Mouse (Mus musculus) erythroblast, embryonic 14.5 days (primary cell): ENCODE results near the gene Urm1. TPM values are rescaled to one million over a fixed set of nuclear protein-coding genes. Genes with fewer than 3 reads are reported as not detected.
A peak's percentile ranks its signal among the peaks of the same experiment; 100 is the strongest.
"Not testable (repeated sequence)": the region's sequence is repeated elsewhere in the genome, so short reads cannot be mapped to it uniquely, and the experiment has no call there.

Experiments
- H3K27me3 ChIP-seq: 2 replicates; pipeline ENCODE4 v1.6.1; 2012; ENCODE audit warnings: inconsistent platforms; ENCODE audit not compliant: control insufficient read depth
- H3K36me3 ChIP-seq: 2 replicates; pipeline ENCODE4 v1.6.1; 2012; ENCODE audit warnings: mild to moderate bottlenecking, inconsistent platforms; ENCODE audit not compliant: control insufficient read depth
- H3K4me1 ChIP-seq: 2 replicates; pipeline ENCODE4 v1.6.1; 2012; ENCODE audit warnings: inconsistent platforms; ENCODE audit not compliant: control insufficient read depth
- H3K4me3 ChIP-seq: replicated peaks from 2 replicates; pipeline ENCODE3; 2012; ENCODE audit warnings: moderate library complexity, mild to moderate bottlenecking, inconsistent platforms
- H3K9me3 ChIP-seq: 2 replicates; pipeline ENCODE4 v1.6.1; 2012; ENCODE audit warnings: low read length, inconsistent platforms, mixed read lengths; ENCODE audit not compliant: control insufficient read depth
- GATA1 ChIP-seq: IDR thresholded peaks from 2 replicates; pipeline ENCODE4 v1.6.1; 2012; ENCODE audit warnings: low read length, inconsistent platforms, mixed read lengths
- TAL1 ChIP-seq: IDR thresholded peaks from 3 replicates; pipeline ENCODE4 v1.6.1; 2012; ENCODE audit warnings: low read length, inconsistent platforms, mixed read lengths
- polyA plus RNA-seq: library from polyadenylated mRNA; stranded (reverse); fragments of >175 nt; gene quantifications from 2 replicates; pipeline ENCODE4 v1.2.3, GENCODE M21; 2012

Gene Urm1
- polyA plus RNA-seq, 1 experiment, result 5.1 TPM

DNA sequence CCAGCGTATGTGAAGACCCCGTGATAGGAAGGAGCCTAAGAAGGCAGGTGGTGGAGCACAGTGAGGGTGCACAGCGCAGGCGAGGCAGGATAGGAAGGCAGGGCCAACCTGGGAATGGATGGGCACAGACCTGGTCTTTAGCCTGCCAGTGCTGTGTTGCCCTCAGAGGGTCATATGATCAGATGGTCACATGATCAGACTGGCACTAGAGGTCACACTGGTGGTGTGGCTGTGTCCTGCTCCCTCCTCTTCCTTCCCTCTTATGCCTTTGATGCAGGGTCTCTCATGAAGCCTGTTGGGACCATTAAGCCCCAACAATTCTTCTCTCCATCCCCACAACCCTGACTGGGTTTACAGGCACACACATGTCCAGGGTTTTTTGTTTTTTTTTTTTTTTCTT lies 53.9 kb downstream of the Urm1 start:
- Histone ChIP-seq H3K4me1 (peaks cover 53% of the 10 kb centered on the region), H3K27me3 (no peaks in the 10 kb centered on the region), H3K36me3 (peaks cover 82% of the 10 kb centered on the region), H3K4me3 (no peak overlapping the region), H3K9me3 (no peaks in the 10 kb centered on the region)
- no peak for TF ChIP-seq GATA1
- TF ChIP-seq TAL1, result no peak

DNA sequence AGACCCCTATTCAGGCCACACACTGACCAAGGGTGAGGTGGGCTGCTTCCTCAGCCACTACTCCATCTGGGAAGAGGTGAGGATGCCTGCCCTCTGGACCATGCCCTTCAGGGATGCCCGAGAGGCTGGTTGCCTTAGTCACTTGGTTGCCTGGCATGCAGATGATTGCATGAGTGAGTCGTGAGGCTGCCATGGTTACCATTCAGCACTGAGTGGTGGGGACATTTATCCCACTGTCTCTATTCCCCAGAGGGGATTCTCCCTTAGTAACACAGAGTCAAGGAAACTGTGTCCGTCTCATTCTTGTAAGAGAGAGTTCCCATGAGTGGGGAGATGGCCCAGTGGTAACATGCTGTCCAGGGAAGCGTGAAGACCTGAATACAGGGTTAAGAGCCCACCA lies 58.2 kb downstream of the Urm1 start:
- Histone ChIP-seq H3K9me3 (peaks cover 13% of the 10 kb centered on the region), H3K4me3 (no peak overlapping the region), H3K27me3 (no peaks in the 10 kb centered on the region; the same call in 1 of the 2 replicates), H3K4me1 (peaks cover 11% of the 10 kb centered on the region), H3K36me3 (peaks cover 94% of the 10 kb centered on the region)
- TF ChIP-seq TAL1 (no peak), GATA1 (no peak)

DNA sequence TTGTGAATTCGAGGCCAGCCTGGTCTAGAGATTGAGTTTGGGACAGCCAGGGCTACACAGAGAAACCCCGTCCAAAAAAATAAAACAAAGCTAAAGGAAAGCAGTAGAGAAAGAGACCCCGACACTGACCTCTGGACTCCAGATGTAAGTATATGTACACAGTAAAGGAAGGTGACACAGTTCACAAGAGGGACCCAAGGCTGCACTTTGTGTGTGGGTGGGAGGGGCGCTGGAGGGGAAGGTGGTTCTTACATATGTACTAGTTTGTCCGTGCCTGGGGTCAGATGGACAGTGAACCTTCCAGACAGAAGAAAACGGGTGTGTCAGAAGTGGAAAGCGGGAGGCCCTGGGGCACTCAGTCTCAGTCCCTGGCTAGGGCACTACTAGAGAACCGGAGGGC lies 59.3 kb downstream of the Urm1 start:
- TF ChIP-seq TAL1 (no peak), GATA1 (no peak)
- peaks cover 13% of the 10 kb centered on the region for H3K9me3 ChIP-seq
- H3K4me3 ChIP-seq, result no peak overlapping the region
- peaks cover 6% of the 10 kb centered on the region for H3K4me1 ChIP-seq
- peaks cover 93% of the 10 kb centered on the region for H3K36me3 ChIP-seq
- no peaks in the 10 kb centered on the region; the same call in 1 of the 2 replicates for H3K27me3 ChIP-seq

DNA sequence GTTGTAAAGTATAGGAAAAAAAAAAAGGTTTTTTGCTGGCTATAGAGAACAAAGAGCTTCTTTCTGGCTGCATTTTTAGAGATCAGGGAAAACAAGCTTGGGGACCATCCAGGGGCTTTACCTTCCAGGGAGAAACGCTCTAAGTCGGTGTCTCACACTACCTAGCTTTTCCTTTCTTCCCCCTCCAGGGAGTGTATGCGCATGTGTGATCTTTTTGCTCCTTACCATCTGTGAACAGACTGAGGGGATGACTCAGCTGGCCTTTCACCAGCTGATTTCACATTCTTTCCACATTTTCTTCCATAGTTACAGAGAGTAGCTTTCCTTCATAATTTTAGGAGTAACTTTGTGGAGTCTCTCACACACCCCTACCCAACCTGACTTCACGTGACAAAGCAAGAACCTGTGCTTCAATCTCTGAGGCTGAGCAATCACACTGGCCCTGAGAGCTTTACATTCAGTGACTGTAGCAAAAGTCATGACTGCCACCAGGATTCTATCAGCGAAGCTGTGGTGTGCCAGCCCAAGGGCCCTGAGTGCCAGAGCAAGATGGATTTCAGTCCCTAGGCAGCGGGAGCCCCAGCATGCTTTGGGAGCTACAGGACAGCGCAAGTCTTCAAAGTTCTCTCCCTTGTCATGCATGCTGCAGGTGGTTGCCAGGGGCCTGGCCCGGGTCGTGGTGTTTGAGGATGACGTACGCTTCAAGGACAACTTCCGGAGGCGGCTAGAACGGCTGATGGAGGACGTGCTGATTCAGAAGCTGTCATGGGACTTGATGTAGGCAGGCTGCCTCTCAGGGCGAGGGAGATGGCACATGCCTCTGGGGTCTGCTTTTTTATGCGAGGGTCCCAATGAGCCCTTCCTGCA lies 60.3 kb downstream of the Urm1 start:
- TF ChIP-seq GATA1, result no peak
- TF ChIP-seq TAL1, result no peak
- Histone ChIP-seq H3K36me3 (peaks cover 83% of the 10 kb centered on the region), H3K9me3 (peaks cover 13% of the 10 kb centered on the region), H3K4me1 (peaks cover 4% of the 10 kb centered on the region), H3K4me3 (no peak overlapping the region), H3K27me3 (no peaks in the 10 kb centered on the region; the same call in 1 of the 2 replicates)

DNA sequence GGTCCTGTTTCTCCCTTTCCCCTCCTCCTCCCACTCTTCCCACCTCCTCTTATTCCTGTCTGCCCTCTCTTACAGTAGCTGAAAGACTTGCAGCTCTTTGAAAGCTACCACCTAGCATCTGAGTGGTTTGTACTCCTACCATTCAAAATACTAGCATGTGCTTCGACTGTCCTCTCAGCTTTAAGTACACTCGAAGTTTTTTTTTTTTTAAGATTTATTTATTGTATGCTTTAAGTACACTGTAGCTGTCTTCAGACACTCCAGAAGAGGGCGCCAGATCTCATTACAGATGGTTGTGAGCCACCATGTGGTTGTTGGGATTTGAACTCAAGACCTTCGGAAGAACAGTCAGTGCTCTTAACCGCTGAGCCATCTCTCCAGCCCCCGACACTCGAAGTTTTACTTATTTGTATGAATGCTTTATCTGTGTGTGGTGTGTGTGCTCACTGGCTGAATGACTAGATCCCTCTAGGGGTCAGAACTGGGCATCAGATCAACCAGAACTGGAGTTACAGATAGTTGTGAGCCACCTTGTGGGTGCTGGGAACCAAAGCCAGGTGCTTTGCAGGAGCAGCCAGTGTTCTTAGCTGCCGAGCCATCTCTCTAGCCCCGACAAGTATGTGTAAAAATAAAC lies 66.9 kb downstream of the Urm1 start:
- peaks cover 27% of the 10 kb centered on the region for H3K27me3 ChIP-seq
- H3K4me1 ChIP-seq, result peaks cover 34% of the 10 kb centered on the region
- peaks cover 33% of the 10 kb centered on the region for H3K36me3 ChIP-seq
- not testable (repeated sequence) for H3K9me3 ChIP-seq, H3K4me3 ChIP-seq

DNA sequence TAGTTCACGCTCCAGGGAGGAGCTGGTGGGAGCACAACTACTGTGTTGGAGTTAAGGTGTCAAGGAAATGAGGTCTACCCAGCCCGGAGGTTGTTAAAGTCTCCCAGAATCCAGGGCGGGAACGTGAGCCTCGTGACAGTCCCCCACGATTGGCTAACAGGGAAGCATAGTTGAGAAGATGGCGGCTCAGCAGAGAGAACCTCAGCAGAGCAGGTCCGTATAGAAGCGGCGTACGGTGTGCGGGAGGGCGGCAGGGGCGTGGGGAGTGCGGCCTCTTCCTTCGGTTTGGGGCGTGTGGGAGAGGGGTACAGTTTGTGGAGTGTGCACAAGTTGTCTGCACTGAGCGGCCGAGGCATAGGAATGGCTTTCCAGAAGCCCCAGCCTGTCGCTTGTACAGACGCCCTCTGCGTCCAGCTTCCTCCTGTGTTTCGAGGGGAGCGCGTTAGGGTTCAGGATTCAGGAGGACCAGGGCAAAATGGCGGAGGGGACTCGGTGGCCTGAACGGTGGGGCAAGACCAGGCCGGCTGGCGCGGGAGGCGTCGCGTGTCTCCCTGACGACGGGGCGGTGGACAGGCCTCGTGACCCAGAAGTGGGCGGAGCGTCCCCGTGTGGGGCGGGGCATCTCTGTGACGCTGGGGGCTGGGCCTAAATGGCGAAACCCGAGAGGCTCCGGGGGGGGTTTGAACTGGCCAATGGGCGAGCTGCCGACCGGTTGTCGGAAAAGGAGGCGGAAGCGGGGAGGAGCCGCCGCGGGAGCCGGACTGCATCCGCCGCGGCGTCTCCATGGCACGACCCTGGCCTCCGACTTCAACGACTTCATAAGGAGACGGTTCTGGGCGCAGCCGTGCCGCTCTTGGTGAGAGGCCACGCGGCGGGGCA lies 69.4 kb downstream of the Urm1 start, which contains the start of gene Odf2:
Gene Odf2, plus strand, starts transcription at position 156 of the 879 bp plus-strand sequence.
- peaks cover 36% of the 10 kb centered on the region for H3K36me3 ChIP-seq
- TF ChIP-seq TAL1 (no peak), GATA1 (no peak)
- H3K9me3 ChIP-seq, result no peaks in the 10 kb centered on the region
- peaks cover 27% of the 10 kb centered on the region for H3K27me3 ChIP-seq
- H3K4me3 ChIP-seq, result peak within 1 kb of the TSS; percentile 94
- H3K4me1 ChIP-seq, result peaks cover 38% of the 10 kb centered on the region

DNA sequence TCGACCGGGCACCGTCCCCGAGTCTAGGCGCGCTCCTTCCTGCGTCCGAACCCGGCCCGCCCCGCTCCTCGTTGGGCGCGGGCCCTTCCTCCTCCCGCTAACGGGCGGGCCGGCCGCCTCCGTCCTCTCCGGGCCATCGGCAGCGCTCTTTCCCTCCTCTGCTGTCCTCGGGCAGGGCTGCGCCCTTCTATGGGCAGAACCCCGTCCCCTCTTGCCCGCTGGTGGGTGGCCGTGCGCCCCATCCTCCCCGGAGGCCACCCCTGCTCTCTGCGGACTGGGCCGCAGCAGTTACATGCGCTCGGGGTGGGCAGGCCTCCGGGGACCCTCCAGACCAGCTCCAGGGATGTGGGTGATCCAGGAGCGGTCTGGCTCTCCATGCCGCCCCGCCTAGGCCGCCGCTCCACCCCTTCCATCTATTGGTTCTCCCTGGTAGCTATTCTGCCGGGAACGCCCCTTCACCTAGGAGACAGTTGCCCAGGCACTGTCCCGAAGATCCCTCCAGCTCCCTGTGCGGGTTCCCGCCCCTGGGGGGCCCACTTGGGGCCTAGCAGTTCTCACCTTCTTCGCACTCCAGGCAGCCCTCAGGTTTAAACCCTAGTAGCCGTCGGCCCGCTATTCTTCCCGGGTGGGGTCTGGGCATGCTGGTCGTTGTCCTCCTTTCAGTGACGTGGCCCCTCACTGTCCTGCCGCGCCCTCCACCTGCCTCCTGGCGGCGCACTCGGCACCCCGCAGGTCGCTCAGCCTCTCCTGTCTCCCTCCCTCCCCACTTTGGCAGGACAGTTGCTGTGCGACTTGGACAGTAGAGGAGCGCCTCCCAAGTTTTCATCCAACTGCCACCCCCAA lies 70.3 kb downstream of the Urm1 start:
- peaks cover 27% of the 10 kb centered on the region for H3K27me3 ChIP-seq

DNA sequence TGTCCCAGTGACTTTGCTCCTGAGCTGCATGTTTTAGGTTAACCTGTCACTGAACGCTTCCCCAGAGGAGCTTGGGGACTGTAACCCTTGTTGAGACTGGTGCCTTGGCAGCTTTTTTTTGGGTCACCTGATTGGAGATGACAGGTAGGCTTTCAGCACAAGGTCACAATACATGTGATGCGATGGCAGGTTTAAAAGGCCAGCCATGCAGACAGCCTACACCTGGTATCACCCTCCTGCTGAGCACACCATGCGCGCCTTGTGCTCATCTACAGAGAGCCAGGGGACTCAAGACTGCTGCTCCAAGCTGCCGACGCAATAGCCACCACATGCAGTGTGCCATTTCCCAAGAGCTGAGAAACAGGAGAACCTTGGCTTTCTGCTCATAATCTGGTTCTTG lies 71.9 kb downstream of the Urm1 start:
- Histone ChIP-seq H3K4me3 (peak overlapping the region; percentile 94), H3K27me3 (peaks cover 22% of the 10 kb centered on the region), H3K36me3 (peaks cover 59% of the 10 kb centered on the region), H3K9me3 (no peaks in the 10 kb centered on the region), H3K4me1 (peaks cover 36% of the 10 kb centered on the region)
- TF ChIP-seq TAL1 (no peak), GATA1 (no peak)

More for the DNA sequence above, 70.3 kb downstream of the Urm1 start:
- TF ChIP-seq GATA1, result no peak
- no peak for TF ChIP-seq TAL1
- Histone ChIP-seq H3K4me3 (peak overlapping the region; percentile 94), H3K4me1 (peaks cover 38% of the 10 kb centered on the region), H3K36me3 (peaks cover 45% of the 10 kb centered on the region), H3K9me3 (no peaks in the 10 kb centered on the region)

Other genes with a start within 250 kb of the Urm1 start
- gene Rapgef1, start 200.4 kb upstream of the Urm1 start, polyA plus RNA-seq, result 2.0 and 2.1 TPM in 2 replicates
- gene Gm13420, start 68.4 kb upstream of the Urm1 start, polyA plus RNA-seq, result not detected in 2 replicates
- not detected in 2 replicates for gene Gm13547, start 60.8 kb upstream of the Urm1 start, polyA plus RNA-seq
- gene Coq4, start 32.6 kb upstream of the Urm1 start, polyA plus RNA-seq, result 4.5 and 6.0 TPM in 2 replicates
- gene Trub2, start 31.6 kb upstream of the Urm1 start, polyA plus RNA-seq, result 0.20 and 0.69 TPM in 2 replicates
- gene Slc27a4, start 17.4 kb upstream of the Urm1 start, polyA plus RNA-seq, result 0.10 and 0.19 TPM in 2 replicates
- 17.8 and 25.1 TPM in 2 replicates for gene Cercam, start 49.1 kb downstream of the Urm1 start, polyA plus RNA-seq
- 5.7 and 6.0 TPM in 2 replicates for gene Odf2, start 69.1 kb downstream of the Urm1 start, polyA plus RNA-seq
- gene Gle1, start 115.4 kb downstream of the Urm1 start, polyA plus RNA-seq, result 6.5 and 7.0 TPM in 2 replicates
- gene Sptan1, start 145.5 kb downstream of the Urm1 start, polyA plus RNA-seq, result 0.01 and 0.04 TPM in 2 replicates
- 0.69 and 1.6 TPM in 2 replicates for gene Wdr34, start 228.8 kb downstream of the Urm1 start, polyA plus RNA-seq
- gene Set, start 237.3 kb downstream of the Urm1 start, polyA plus RNA-seq, result 11.7 and 14.7 TPM in 2 replicates